Mouse (Mus musculus): ENCODE measurements around the gene Negr1. TPM values are rescaled to one million over a fixed set of nuclear protein-coding genes. Genes with fewer than 3 reads are reported as not detected.

The Negr1 gene
- polyA plus RNA-seq, 1 experiment, result 94.2 TPM

- no peak for DNase-seq (ENCODE audit: extremely low spot score in 1 of 2, low spot score in 1 of 2)
Measured at GRCm38 (mm10) chr3:156792743-156793142, 231.1 kb downstream of the Negr1 start.

- DNase-seq (ENCODE audit: extremely low spot score in 1 of 2, low spot score in 1 of 2), result no peak
Measured at GRCm38 (mm10) chr3:156794091-156794490, 232.5 kb downstream of the Negr1 start.

GRCm38 (mm10) chr3:156794610-156795009 lies 233.0 kb downstream of the Negr1 start:
- no peak for DNase-seq (ENCODE audit: extremely low spot score in 1 of 2, low spot score in 1 of 2)

- no peak for DNase-seq (ENCODE audit: extremely low spot score in 1 of 2, low spot score in 1 of 2)
Measured at GRCm38 (mm10) chr3:156796061-156796691, 234.6 kb downstream of the Negr1 start.

GRCm38 (mm10) chr3:156799228-156799627 lies 237.6 kb downstream of the Negr1 start:
- DNase-seq (ENCODE audit: extremely low spot score in 1 of 2, low spot score in 1 of 2), result no peak

- DNase-seq (ENCODE audit: extremely low spot score in 1 of 2, low spot score in 1 of 2), result peak in 1 of 2 experiments; percentile 67
Measured at GRCm38 (mm10) chr3:156809836-156810235, 248.2 kb downstream of the Negr1 start.

GRCm38 (mm10) chr3:156816938-156817337 lies 255.3 kb downstream of the Negr1 start:
- DNase-seq (ENCODE audit: extremely low spot score in 1 of 2, low spot score in 1 of 2), result no peak

GRCm38 (mm10) chr3:156817452-156817851 lies 255.9 kb downstream of the Negr1 start:
- no peak for DNase-seq (ENCODE audit: extremely low spot score in 1 of 2, low spot score in 1 of 2)

- no peak for DNase-seq (ENCODE audit: extremely low spot score in 1 of 2, low spot score in 1 of 2)
Measured at GRCm38 (mm10) chr3:156823039-156823438, 261.4 kb downstream of the Negr1 start.

- DNase-seq (ENCODE audit: extremely low spot score in 1 of 2, low spot score in 1 of 2), result no peak
Measured at GRCm38 (mm10) chr3:156833920-156834319, 272.3 kb downstream of the Negr1 start.

GRCm38 (mm10) chr3:156838550-156838949 lies 277.0 kb downstream of the Negr1 start:
- no peak for DNase-seq (ENCODE audit: extremely low spot score in 1 of 2, low spot score in 1 of 2)

- DNase-seq (ENCODE audit: extremely low spot score in 1 of 2, low spot score in 1 of 2), result no peak
Measured at GRCm38 (mm10) chr3:156848385-156848784, 286.8 kb downstream of the Negr1 start.

- peak; percentile 59 to 72 for DNase-seq (ENCODE audit: extremely low spot score in 1 of 2, low spot score in 1 of 2)
Measured at GRCm38 (mm10) chr3:156851921-156852320, 290.3 kb downstream of the Negr1 start.

GRCm38 (mm10) chr3:156870239-156870921 lies 308.8 kb downstream of the Negr1 start:
- no peak for DNase-seq (ENCODE audit: extremely low spot score in 1 of 2, low spot score in 1 of 2)

GRCm38 (mm10) chr3:156870922-156871257 lies 309.3 kb downstream of the Negr1 start:
- DNase-seq (ENCODE audit: extremely low spot score in 1 of 2, low spot score in 1 of 2), result no peak

- no peak for DNase-seq (ENCODE audit: extremely low spot score in 1 of 2, low spot score in 1 of 2)
Measured at GRCm38 (mm10) chr3:156871641-156872196, 310.1 kb downstream of the Negr1 start.

GRCm38 (mm10) chr3:156876551-156876950 lies 315.0 kb downstream of the Negr1 start:
- peak; percentile 30 to 66 for DNase-seq (ENCODE audit: extremely low spot score in 1 of 2, low spot score in 1 of 2)

GRCm38 (mm10) chr3:156882129-156882528 lies 320.5 kb downstream of the Negr1 start:
- DNase-seq (ENCODE audit: extremely low spot score in 1 of 2, low spot score in 1 of 2), result no peak

GRCm38 (mm10) chr3:156883873-156884272 lies 322.3 kb downstream of the Negr1 start:
- DNase-seq (ENCODE audit: extremely low spot score in 1 of 2, low spot score in 1 of 2), result no peak

- no peak for DNase-seq (ENCODE audit: extremely low spot score in 1 of 2, low spot score in 1 of 2)
Measured at GRCm38 (mm10) chr3:156885689-156886088, 324.1 kb downstream of the Negr1 start.

GRCm38 (mm10) chr3:156886915-156887314 lies 325.3 kb downstream of the Negr1 start:
- no peak for DNase-seq (ENCODE audit: extremely low spot score in 1 of 2, low spot score in 1 of 2)

GRCm38 (mm10) chr3:156890986-156891385 lies 329.4 kb downstream of the Negr1 start:
- DNase-seq (ENCODE audit: extremely low spot score in 1 of 2, low spot score in 1 of 2), result no peak
